Mouse (Mus musculus): ENCODE measurements around the gene D2hgdh. TPM values are rescaled to one million over a fixed set of nuclear protein-coding genes. Genes with fewer than 3 reads are reported as not detected.

The D2hgdh gene
- total and polyA plus RNA-seq, 3 experiments = 14.4 to 19.2 TPM; not detected in 1

GRCm38 (mm10) chr1:93835876-93836531 is 11.3 kb downstream of the D2hgdh start:
- no peak overlapping the region for H3K27ac ChIP-seq (ENCODE audit: control insufficient read depth, low read depth, low read length)
- no peak overlapping the region for H3K9ac ChIP-seq (ENCODE audit: control insufficient read depth, low read depth, low read length, poor library complexity, severe bottlenecking)
- peaks cover 0 to 3% of the 10 kb centered on the region in 2 experiments; a peak in 1 of 4 replicates for H3K36me3 ChIP-seq (ENCODE audit: control insufficient read depth in 1 of 2, insufficient read depth in 2 of 2, low read length in 2 of 2)
- H3K27me3 ChIP-seq (ENCODE audit: control insufficient read depth in 1 of 2, insufficient read depth in 2 of 2, low read length in 2 of 2) = no peaks in the 10 kb centered on the region
- H3K4me3 ChIP-seq (ENCODE audit: control insufficient read depth in 1 of 2, insufficient read depth in 1 of 2, low read depth in 2 of 2, low read length in 2 of 2) = no peak overlapping the region
- H3K79me2 ChIP-seq (ENCODE audit: control insufficient read depth, insufficient read depth, low read length, poor library complexity) = no peaks in the 10 kb centered on the region
- H3K4me1 ChIP-seq (ENCODE audit: control insufficient read depth in 1 of 2, insufficient read depth in 2 of 2, low read length in 2 of 2) = peaks cover 0 to 4% of the 10 kb centered on the region in 2 experiments; a peak in 1 of 4 replicates
- no peak for TF ChIP-seq EP300 (IDR thresholded peaks at IDR 0.05; ENCODE audit: low read depth in 1 of 2, low read length in 2 of 2)
- TF ChIP-seq SIN3A (IDR thresholded peaks at IDR 0.05; ENCODE audit: low read length) = no peak
- no peak for TF ChIP-seq UBTF (IDR thresholded peaks at IDR 0.05; ENCODE audit: borderline replicate concordance, insufficient read depth, low read depth, low read length)
- no peak for TF ChIP-seq MYB (IDR thresholded peaks at IDR 0.05; ENCODE audit: low read depth, low read length)
- no peak for TF ChIP-seq CHD2 (IDR thresholded peaks at IDR 0.05; ENCODE audit: low read length)
- no peak for TF ChIP-seq ZC3H11A (IDR thresholded peaks at IDR 0.05; ENCODE audit: low read depth, low read length)
- no peak for TF ChIP-seq GABPA (IDR thresholded peaks at IDR 0.05; ENCODE audit: low read depth, low read length)
- no peak for TF ChIP-seq POLR2A (IDR thresholded peaks at IDR 0.05; ENCODE audit: control insufficient read depth in 1 of 2, insufficient read depth in 1 of 2, low read depth in 1 of 2, low read length in 2 of 2, poor library complexity in 1 of 2)
- TF ChIP-seq RCOR1 (IDR thresholded peaks at IDR 0.05; ENCODE audit: low read depth, low read length) = no peak
- no peak for TF ChIP-seq MXI1 (IDR thresholded peaks at IDR 0.05; ENCODE audit: low read depth, low read length)
- TF ChIP-seq RAD21 (IDR thresholded peaks at IDR 0.05; ENCODE audit: low read depth, low read length) = no peak
- no peaks in the 10 kb centered on the region for H3K9me3 ChIP-seq (replicated peaks; ENCODE audit: insufficient read depth, low read length)
- peak; percentile 6 for DNase-seq (ENCODE audit: low read depth, low spot score)

- H3K36me3 ChIP-seq (ENCODE audit: control insufficient read depth in 1 of 2, insufficient read depth in 2 of 2, low read length in 2 of 2) = peaks cover 0 to 3% of the 10 kb centered on the region in 2 experiments; a peak in 1 of 4 replicates
- H3K27me3 ChIP-seq (ENCODE audit: control insufficient read depth in 1 of 2, insufficient read depth in 2 of 2, low read length in 2 of 2) = no peaks in the 10 kb centered on the region
- DNase-seq (ENCODE audit: low read depth, low spot score) = peak; percentile 1
- H3K4me1 ChIP-seq (ENCODE audit: control insufficient read depth in 1 of 2, insufficient read depth in 2 of 2, low read length in 2 of 2) = peaks cover 0 to 4% of the 10 kb centered on the region in 2 experiments; a peak in 1 of 4 replicates
- H3K4me3 ChIP-seq (ENCODE audit: control insufficient read depth in 1 of 2, insufficient read depth in 1 of 2, low read depth in 2 of 2, low read length in 2 of 2) = no peak overlapping the region
- no peak overlapping the region for H3K27ac ChIP-seq (ENCODE audit: control insufficient read depth, low read depth, low read length)
- H3K9ac ChIP-seq (ENCODE audit: control insufficient read depth, low read depth, low read length, poor library complexity, severe bottlenecking) = no peak overlapping the region
- no peaks in the 10 kb centered on the region for H3K9me3 ChIP-seq (replicated peaks; ENCODE audit: insufficient read depth, low read length)
- no peaks in the 10 kb centered on the region for H3K79me2 ChIP-seq (ENCODE audit: control insufficient read depth, insufficient read depth, low read length, poor library complexity)
- TF ChIP-seq ETS1 (IDR thresholded peaks at IDR 0.05; ENCODE audit: low read depth, low read length) (no peak), NELFE (IDR thresholded peaks at IDR 0.05; ENCODE audit: low read depth, low read length) (no peak), POLR2A (IDR thresholded peaks at IDR 0.05; ENCODE audit: control insufficient read depth in 1 of 2, insufficient read depth in 1 of 2, low read depth in 1 of 2, low read length in 2 of 2, poor library complexity in 1 of 2) (no peak), POLR2AphosphoS2 (IDR thresholded peaks at IDR 0.05; ENCODE audit: low read length) (no peak), BHLHE40 (IDR thresholded peaks at IDR 0.05; ENCODE audit: borderline replicate concordance, low read depth, low read length) (no peak), GABPA (IDR thresholded peaks at IDR 0.05; ENCODE audit: low read depth, low read length) (no peak), USF1 (IDR thresholded peaks at IDR 0.05; ENCODE audit: low read depth, low read length) (no peak), TCF12 (IDR thresholded peaks at IDR 0.05; ENCODE audit: low read depth, low read length) (no peak), ZC3H11A (IDR thresholded peaks at IDR 0.05; ENCODE audit: low read depth, low read length) (no peak), POLR2AphosphoS5 (IDR thresholded peaks at IDR 0.05; ENCODE audit: borderline replicate concordance, low read depth, low read length) (no peak), ZMIZ1 (IDR thresholded peaks at IDR 0.05; ENCODE audit: low read depth, low read length) (no peak), TAL1 (IDR thresholded peaks at IDR 0.05; ENCODE audit: low read length) (no peak), JUND (IDR thresholded peaks at IDR 0.05; ENCODE audit: low read depth, low read length) (no peak), MYC (IDR thresholded peaks at IDR 0.05; ENCODE audit: low read depth, low read length) (no peak)
Observed at GRCm38 (mm10) chr1:93836532-93836913, 11.8 kb downstream of the D2hgdh start.

Data from MEL (cell line).